8 mouse cellular contexts compared by ENCODE assay signal in genomic region chr6:90369725-90370553, GRCm38 (mm10). TPM values are rescaled to one million over a fixed set of nuclear protein-coding genes. Genes with fewer than 3 reads are reported as not detected.
DNase-seq lines count a peak whose midpoint lies in the region; ATAC-seq and TF ChIP-seq lines count a peak whose summit lies in the region.

No protein-coding gene starts in this region.

- 0 out of 2 replicates have a peak, but pooled peaks have one; percentile 6 for TF ChIP-seq CTCF in lung, embryonic 14.5 days (IDR thresholded peaks at IDR 0.05; ENCODE audit: low read depth)
- no peak for TF ChIP-seq CTCF in olfactory bulb, adult 2 months (IDR thresholded peaks at IDR 0.05; ENCODE audit: insufficient read depth, low read depth, low read length)

- DNase-seq in 416B (ENCODE audit: low read depth): peak; percentile 43
- peak; percentile 50 for DNase-seq in Muller cell, postnatal 12 days (ENCODE audit: inconsistent ontology term)
- peak; percentile 38 for DNase-seq in embryo, embryonic 10 days (ENCODE audit: low spot score)
- peak; percentile 39 to 61 for DNase-seq in kidney, postnatal 36 days
- DNase-seq in lung, embryonic 14.5 days: peak; percentile 51
- DNase-seq in thymus, postnatal 4 days: peak; percentile 57

- peak; percentile 74 for ATAC-seq in heart, embryonic 16.5 days (replicated peaks; ENCODE audit: extremely low read depth, insufficient read depth, low FRiP score)
- ATAC-seq in lung, embryonic 14.5 days (ENCODE audit: insufficient read depth): peak; percentile 83

- peaks cover 27% of the 10 kb centered on the region for H3K4me1 ChIP-seq in heart, embryonic 16.5 days (ENCODE audit: control insufficient read depth, insufficient read depth, low read length)
- peaks cover 5% of the 10 kb centered on the region for H3K4me1 ChIP-seq in lung, embryonic 14.5 days (ENCODE audit: insufficient read depth)
- peaks cover 8% of the 10 kb centered on the region for H3K4me1 ChIP-seq in olfactory bulb, adult 2 months (ENCODE audit: control insufficient read depth, insufficient read depth, low read length)

- H3K4me3 ChIP-seq in heart, embryonic 16.5 days (ENCODE audit: low read length): peak overlapping the region; percentile 74
- peak overlapping the region; percentile 90 for H3K4me3 ChIP-seq in lung, embryonic 14.5 days (ENCODE audit: low read depth, low read length)
- peak overlapping the region; percentile 74 for H3K4me3 ChIP-seq in olfactory bulb, adult 2 months (ENCODE audit: insufficient read depth, low read depth, low read length)

- H3K27ac ChIP-seq in heart, embryonic 16.5 days (ENCODE audit: low read length): peak overlapping the region; percentile 79
- peak overlapping the region; percentile 72 for H3K27ac ChIP-seq in lung, embryonic 14.5 days (ENCODE audit: low read depth)
- H3K27ac ChIP-seq in olfactory bulb, adult 2 months (ENCODE audit: insufficient read depth, low read depth, low read length): peak overlapping the region; percentile 35

- H3K9me3 ChIP-seq in heart, embryonic 16.5 days (replicated peaks; ENCODE audit: control insufficient read depth, low read length): no peaks in the 10 kb centered on the region
- no peaks in the 10 kb centered on the region for H3K9me3 ChIP-seq in lung, embryonic 14.5 days (ENCODE audit: low read depth, low read length)

- under 1% methylated on average over 91 of the region's 98 CpGs for WGBS in heart, embryonic 16.5 days
- under 1% methylated on average over 81 of the region's 98 CpGs for WGBS in lung, embryonic 14.5 days
- WGBS in olfactory bulb, adult 2 months: under 1% methylated on average over 98 of the region's 98 CpGs

- peak overlapping the region; percentile 88 for H3K9ac ChIP-seq in heart, embryonic 16.5 days (ENCODE audit: low read length)
- peak overlapping the region; percentile 78 for H3K9ac ChIP-seq in lung, embryonic 14.5 days

- no peak for TF ChIP-seq POLR2A in olfactory bulb, adult 2 months (IDR thresholded peaks at IDR 0.05; ENCODE audit: insufficient read depth, low read depth, low read length)

- no peaks in the 10 kb centered on the region for H3K27me3 ChIP-seq in heart, embryonic 16.5 days (ENCODE audit: control insufficient read depth, insufficient read depth, low read length)
- H3K27me3 ChIP-seq in lung, embryonic 14.5 days (ENCODE audit: insufficient read depth, low read length): no peaks in the 10 kb centered on the region

- H3K4me2 ChIP-seq in heart, embryonic 16.5 days (ENCODE audit: low read depth, low read length): peak overlapping the region; percentile 89
- peak overlapping the region; percentile 96 for H3K4me2 ChIP-seq in lung, embryonic 14.5 days

- H3K36me3 ChIP-seq in heart, embryonic 16.5 days (ENCODE audit: control insufficient read depth, insufficient read depth): peaks cover 18% of the 10 kb centered on the region
- peaks cover 26% of the 10 kb centered on the region for H3K36me3 ChIP-seq in lung, embryonic 14.5 days (ENCODE audit: insufficient read depth)

RNA-seq across cellular contexts. Expression of gene Zxdc, which starts 0.6 kb away (rescaled TPM):
- 6.2 and 6.3 TPM in 2 replicates for polyA plus RNA-seq in heart, embryonic 16.5 days (2015; fragmentation: Nextera tagmentation; extraction: Ambion mirVana)
- 10.4 and 11.9 TPM in 2 replicates for polyA plus RNA-seq in lung, embryonic 14.5 days (2014; fragmentation: Nextera tagmentation; extraction: Ambion mirVana)
- not detected in 2 replicates for polyA plus RNA-seq in olfactory bulb, adult 2 months (2012; ENCODE audit: insufficient read depth, insufficient read length, low replicate concordance, missing spikeins)

RNA-seq across cellular contexts. Expression of gene Uroc1, which starts 36.9 kb away (rescaled TPM):
- polyA plus RNA-seq in heart, embryonic 16.5 days (2015; fragmentation: Nextera tagmentation; extraction: Ambion mirVana): 0.11 TPM in 1 of 2 replicates, not detected in the other
- polyA plus RNA-seq in lung, embryonic 14.5 days (2014; fragmentation: Nextera tagmentation; extraction: Ambion mirVana): not detected in 2 replicates
- polyA plus RNA-seq in olfactory bulb, adult 2 months (2012; ENCODE audit: insufficient read depth, insufficient read length, low replicate concordance, missing spikeins): not detected in 2 replicates

RNA-seq across cellular contexts. Expression of gene Chst13, which starts 45.0 kb away (rescaled TPM):
- polyA plus RNA-seq in heart, embryonic 16.5 days (2015; fragmentation: Nextera tagmentation; extraction: Ambion mirVana): not detected in 2 replicates
- not detected in 2 replicates for polyA plus RNA-seq in lung, embryonic 14.5 days (2014; fragmentation: Nextera tagmentation; extraction: Ambion mirVana)
- polyA plus RNA-seq in olfactory bulb, adult 2 months (2012; ENCODE audit: insufficient read depth, insufficient read length, low replicate concordance, missing spikeins): not detected in 2 replicates

RNA-seq across cellular contexts. Expression of gene Cfap100, which starts 58.7 kb away (rescaled TPM):
- polyA plus RNA-seq in heart, embryonic 16.5 days (2015; fragmentation: Nextera tagmentation; extraction: Ambion mirVana): 0.50 and 0.62 TPM in 2 replicates
- polyA plus RNA-seq in lung, embryonic 14.5 days (2014; fragmentation: Nextera tagmentation; extraction: Ambion mirVana): 0.43 and 0.57 TPM in 2 replicates
- polyA plus RNA-seq in olfactory bulb, adult 2 months (2012; ENCODE audit: insufficient read depth, insufficient read length, low replicate concordance, missing spikeins): not detected in 2 replicates

Comparison
In these comparisons a context has a peak if more than half of its experiments do, and no peak if none do; other contexts are left out.
1. Peak in every context shown above with its lines: DNase-seq, ATAC-seq, H3K4me3 ChIP-seq and H3K27ac ChIP-seq.